Mouse (Mus musculus): ENCODE measurements around the gene Atxn2. TPM values are rescaled to one million over a fixed set of nuclear protein-coding genes. Genes with fewer than 3 reads are reported as not detected.
A peak's percentile ranks its signal among the peaks of the same experiment; 100 is the strongest.

The Atxn2 gene
- total RNA-seq, 2 experiments from 2014 or later, result 256 TPM

DNA sequence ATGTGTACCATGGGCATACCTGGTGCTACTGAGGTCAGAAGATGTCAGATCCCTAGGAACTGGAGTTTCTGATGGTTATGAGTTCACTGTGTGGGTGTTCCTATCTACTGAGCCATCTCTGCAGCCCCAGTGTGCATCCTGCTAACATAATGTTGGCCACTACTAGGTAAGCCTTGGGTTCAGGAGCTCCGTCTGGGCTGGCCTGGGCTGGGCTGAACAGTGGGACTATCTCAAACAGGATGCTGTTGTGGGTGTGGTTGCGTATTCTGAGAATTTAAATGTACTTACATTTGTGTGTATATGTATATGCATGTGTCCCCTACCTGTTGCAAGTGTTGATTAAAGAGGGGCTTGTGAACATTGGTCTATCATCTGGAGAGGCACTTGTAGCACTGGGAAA, 38.5 kb downstream of the Atxn2 start:
- intact Hi-C loops (cut with DNase I), result no loop called here

DNA sequence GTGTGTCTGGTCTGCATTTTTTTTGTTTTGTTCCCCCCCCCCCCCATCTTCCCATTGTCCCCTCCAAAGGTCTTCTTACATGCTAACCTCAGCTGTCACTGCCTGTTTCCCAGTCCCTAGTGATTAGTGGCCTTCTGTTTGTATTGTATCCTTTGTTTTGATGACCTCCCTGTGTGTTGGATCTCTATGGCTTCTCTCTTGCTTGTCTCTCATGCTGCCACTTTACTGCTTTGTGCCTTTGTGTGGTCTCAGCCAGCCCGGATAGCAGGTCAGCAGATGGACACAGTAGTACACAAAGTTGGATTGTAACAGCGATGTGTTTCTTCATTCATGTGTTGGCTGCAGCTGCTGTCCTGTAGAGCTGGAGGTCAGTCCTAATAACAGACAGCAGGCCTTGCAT, 46.8 kb downstream of the Atxn2 start:
- intact Hi-C loops (cut with DNase I), result no loop called here
- peak in 1 of 2 experiments; percentile 19 for DNase-seq (ENCODE audit: low spot score in 2 of 2)

More for the DNA sequence above, 38.5 kb downstream of the Atxn2 start:
- no peak for DNase-seq (ENCODE audit: low spot score in 2 of 2)

DNA sequence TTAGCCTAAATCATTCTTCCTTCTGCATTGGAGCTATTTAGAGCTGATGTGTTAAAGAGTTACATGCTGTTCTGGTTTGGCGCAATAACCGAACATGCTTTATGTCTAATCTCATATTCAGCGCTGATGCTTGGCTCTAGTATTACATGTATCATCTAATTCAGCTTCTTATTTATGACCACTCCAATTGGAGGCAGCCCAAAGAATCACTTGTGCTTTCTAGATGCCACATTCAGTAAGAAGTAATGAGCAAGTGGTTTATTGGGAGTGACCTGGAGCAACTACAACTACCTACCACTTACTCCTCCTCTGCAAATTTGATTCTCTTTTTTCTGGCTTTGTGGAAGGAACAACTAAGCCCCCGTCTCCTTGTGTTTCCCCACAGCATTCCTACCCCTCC, 47.2 kb downstream of the Atxn2 start:
- intact Hi-C loops (cut with DNase I), result no loop called here
- DNase-seq (ENCODE audit: low spot score in 2 of 2), result no peak

DNA sequence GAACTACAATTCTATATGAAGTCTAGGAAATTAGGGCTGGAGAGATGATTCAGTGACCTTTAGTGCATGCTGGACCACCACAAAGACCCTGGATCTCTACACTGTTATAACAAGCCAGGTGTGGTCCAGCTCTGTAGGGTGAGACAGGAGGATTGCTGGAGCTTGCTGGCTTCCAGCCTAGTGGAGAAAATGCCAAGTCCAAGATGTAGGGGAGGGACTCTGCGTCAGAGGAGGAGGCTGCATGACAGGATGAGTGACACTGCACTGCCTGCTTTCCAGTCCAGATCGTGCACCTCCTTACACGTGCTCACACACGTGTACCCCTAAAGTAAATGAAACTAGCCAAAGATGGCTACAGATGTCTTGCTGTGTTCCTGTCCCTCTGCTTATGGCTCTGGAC, 48.8 kb downstream of the Atxn2 start:
- intact Hi-C loops (cut with DNase I), result no loop called here
- no peak for DNase-seq (ENCODE audit: low spot score in 2 of 2)

DNA sequence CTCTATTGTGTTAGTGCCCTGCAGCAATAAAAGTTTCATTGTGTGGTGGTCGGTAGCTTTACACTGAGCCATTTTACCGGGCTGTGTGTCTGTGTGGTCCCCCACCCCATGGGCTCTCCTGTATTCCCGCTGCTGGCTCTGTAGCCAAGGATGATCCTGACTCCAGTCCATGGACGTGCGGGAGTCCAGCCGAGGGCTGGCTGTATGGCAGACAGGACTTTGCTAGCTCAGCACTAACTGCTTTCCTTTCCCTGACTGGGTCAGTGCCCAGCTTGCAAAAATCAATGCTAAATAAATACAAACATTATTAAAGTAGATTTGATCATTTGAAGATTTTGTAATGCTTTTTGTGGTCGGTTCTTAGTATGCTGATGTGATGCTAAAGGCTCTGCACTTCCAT, 50.3 kb downstream of the Atxn2 start:
- intact Hi-C loops (cut with DNase I), result no loop called here
- DNase-seq (ENCODE audit: low spot score in 2 of 2), result no peak

DNA sequence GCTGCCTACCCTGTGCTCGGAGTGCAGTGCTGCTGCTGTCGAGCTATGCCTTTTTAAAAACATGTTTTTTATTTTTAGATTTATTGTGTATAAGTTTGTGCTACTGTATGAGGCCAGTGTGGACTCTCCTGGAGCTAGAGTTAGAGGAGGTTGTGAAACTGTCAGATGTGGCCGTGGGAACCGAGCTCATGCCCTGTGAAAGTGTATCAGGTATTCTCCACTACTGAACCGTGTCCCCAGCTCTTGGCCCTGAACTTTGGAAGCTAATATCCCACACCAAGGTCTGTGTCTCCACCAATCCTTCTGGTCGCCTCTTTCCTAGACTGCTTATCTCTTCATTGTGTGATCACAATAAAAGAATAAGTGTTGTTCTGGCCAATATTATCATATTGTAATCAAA, 51.8 kb downstream of the Atxn2 start:
- DNase-seq (ENCODE audit: low spot score in 2 of 2), result no peak
- intact Hi-C loops (cut with DNase I), result no loop called here

DNA sequence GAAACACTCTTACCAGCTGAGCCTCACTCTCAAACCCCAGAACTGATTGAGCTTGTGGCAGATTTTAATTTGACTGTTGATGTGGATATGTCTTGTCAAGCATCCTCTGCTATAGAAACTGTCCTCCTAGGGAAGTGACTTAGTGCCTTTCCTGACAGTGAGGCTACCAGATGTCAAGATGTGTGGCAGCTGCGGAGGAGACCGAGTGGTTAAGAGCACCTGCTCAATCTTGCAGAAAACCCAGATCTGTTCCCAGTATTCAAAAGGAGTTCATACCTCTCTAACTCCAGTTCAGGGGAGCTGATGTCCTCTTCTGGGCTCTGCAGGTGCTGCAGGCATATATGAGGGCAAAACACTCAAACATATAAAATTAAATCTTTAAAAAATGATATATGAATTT, 53.9 kb downstream of the Atxn2 start:
- no peak for DNase-seq (ENCODE audit: low spot score in 2 of 2)
- intact Hi-C loops (cut with DNase I), result no loop called here

DNA sequence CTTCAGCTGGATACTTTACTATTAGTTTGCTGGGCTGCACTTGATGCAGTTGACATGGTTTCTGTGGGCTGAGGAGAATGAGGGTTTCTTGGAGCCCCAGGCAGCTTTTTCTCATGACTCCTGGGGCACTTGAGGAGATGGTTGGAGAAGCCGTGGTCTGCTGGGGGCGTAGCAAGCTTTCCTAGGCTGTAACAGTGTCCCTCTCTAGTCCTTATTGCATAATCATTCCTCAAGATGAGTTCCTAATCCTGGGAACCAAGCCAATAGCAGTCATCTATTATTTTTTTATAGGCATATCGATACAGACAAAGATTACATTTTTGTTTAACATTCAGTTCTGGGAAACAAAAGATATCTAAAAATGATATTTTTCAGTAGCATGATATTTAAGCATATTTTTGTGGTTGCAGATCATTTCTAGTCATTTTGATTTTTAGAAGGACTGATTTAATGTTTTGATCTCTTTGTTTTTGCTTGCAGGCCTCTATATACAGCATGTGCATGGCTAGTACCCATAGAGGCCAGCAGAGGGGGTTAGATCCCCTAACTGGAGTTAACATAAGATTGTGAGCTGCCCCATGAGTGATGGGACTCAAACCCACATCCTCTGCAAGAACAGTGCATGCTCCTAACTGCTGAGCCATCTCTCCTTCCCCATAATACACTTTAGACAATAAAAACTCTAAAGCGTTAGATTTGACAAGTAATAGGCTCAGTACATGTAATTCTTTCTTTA, 55.1 kb downstream of the Atxn2 start:
- peak in 1 of 2 experiments; percentile 17 for DNase-seq (ENCODE audit: low spot score in 2 of 2)
- intact Hi-C loops (cut with DNase I), result no loop called here

DNA sequence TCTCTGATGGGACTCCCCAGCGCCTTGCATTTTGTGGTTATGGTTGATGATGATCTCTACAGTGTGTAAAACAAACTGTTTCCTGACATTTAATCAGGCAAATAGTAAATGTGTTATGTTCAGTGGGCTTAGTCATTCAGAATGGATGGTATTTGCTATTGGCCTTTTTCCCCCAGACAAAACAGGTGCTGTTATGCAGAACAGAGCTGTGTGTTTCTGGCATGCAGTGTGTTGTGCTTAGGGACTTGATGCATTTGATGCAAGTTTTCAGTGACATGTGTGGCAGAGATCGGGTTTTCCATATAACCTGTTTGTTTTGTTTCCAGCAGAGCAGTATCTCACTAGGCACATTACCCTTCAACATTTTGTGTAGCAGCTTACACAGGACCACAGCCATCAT, 56.4 kb downstream of the Atxn2 start:
- DNase-seq (ENCODE audit: low spot score in 2 of 2), result no peak
- intact Hi-C loops (cut with DNase I), result no loop called here

DNA sequence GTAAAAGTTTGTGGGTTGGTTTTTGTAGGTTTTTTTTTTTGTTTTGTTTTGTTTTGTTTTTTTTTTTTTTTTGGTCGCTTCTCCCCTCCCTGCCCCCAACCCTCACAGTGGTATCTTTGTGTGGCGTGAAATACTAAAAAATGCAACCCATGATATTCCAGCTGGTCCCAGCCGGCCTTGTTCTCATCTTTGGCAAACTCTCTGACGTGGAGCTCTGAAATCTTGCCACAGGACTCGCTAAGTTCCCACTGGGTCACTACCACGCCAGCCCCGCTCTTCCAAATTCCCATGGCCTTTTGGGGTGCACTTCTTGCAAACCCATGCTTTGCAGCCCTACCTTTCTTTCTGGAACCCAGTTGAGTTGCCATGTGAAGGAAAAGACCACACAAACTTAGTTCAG, 58.7 kb downstream of the Atxn2 start:
- intact Hi-C loops (cut with DNase I), result no loop called here
- no peak for DNase-seq (ENCODE audit: low spot score in 2 of 2)

DNA sequence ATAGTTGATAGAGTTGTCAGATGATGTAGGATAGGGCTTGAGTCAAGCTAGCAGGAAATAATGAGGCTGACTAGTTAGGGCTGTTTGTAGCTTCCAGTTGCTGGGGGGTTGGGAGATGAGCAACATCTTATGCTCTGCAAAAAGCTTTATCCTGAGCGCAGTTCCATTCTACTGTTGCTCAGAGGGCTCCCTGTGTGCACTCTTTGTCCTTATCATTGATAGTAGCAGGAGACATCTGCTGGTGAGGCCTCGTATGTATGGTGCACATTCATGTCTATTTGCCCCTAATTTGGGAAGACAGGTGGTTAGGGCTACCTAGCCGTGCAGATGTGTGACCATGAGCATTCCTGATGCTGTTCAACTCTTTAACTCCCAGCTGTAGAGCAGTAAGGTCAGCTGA, 60.5 kb downstream of the Atxn2 start:
- intact Hi-C loops (cut with DNase I), result no loop called here

DNA sequence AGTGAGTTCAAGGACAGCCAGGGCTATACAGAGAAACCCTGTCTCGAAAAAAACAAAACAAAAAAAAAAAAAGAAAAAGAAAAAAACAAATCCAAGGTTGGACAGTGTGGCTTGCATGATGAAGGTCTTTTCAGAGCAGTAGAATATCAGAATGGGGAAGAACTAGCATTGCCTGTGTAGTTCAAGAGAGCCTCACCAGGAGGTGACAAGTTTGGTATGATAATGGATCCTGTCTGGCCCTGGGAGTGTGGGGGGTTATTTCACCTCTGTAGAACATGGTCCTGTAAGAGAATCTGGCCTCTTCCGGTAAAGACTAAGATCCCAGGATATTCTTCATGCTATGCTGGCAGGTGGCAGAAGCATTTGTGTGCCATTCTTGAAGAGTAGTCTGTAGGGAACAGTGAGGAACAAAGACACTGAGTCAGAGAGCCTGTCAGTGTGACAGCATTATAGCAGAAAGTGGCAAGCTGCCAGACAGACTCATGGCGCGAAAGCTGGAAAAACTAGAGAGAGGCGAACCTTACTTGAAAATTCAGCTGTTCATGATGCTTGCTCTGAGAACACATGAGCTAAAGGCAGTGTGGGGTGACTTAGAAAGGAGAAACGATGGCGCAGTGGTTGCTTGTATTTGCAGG, 67.5 kb downstream of the Atxn2 start:
- intact Hi-C loops (cut with DNase I), result no loop called here

More for the DNA sequence above, 60.5 kb downstream of the Atxn2 start:
- no peak for DNase-seq (ENCODE audit: low spot score in 2 of 2)

DNA sequence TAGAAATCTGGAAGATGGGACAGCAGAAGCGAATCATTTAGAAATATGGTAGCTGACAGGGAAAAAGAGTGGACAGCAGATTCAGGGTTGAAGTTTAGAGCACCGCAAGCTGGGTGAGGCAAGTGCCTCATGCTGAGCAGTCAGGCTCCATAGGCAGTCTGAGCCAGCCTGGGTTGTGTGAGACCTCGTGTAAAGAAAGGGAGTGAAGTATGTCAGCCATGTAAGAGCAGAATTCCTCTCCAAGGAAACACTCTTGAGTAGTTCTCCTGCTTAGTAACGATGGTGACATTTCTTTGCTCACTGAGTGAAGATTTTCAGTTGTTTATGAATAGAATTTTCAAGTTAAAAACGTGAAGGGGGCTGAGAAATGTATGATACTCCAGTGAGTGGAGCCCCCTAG, 69.0 kb downstream of the Atxn2 start:
- intact Hi-C loops (cut with DNase I), result no loop called here
- no peak for DNase-seq (ENCODE audit: low spot score in 2 of 2)

More for the DNA sequence above, 67.5 kb downstream of the Atxn2 start:
- peak; percentile 70 to 79 for DNase-seq (ENCODE audit: low spot score in 2 of 2)

DNA sequence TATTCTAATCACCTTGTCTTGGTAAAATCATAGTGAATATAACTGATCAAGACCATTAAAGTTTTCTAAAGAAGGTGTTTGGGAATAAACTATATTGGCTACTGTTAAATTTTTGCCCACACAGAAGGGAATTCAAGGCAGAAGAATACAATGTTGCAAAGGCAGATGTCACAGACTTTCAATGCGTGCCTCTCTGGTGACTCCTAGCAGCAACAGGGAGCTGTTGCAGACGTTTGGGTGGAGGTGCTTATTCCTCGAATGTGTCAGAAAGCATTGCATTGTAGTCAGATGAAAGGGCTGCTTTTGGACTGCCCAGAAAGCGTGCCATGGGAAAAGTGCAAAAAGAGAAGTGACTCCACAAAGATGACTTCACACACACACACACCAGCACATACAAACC, 71.3 kb downstream of the Atxn2 start:
- intact Hi-C loops (cut with DNase I), result no loop called here

DNA sequence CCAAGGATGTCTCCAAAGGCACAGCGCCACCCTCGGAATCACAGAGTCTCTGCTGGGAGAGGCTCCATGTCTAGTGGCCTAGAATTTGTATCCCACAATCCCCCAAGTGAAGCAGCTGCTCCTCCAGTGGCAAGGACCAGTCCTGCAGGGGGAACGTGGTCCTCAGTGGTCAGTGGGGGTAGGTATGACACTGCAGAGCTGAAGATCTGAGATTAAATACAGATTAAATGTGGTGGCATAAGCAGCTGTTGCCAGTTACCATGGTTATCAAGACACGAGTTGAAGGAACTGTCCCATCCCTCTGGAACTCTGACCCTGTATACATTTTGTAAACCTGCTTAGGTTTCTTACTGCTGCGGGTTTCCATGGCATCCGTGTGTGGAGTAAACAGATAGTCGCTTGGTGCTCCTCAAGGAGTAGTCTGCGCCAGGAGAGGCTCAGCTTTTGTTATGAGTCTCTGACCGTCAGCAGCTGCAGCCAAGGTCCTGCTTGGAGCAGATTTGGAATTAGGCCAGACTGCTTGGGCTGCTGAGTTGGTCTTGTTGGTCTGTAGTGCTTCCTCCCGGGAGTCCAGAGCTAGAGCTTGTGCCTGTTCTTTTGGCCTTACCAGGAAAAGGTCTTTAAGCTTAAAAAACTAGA, 72.8 kb downstream of the Atxn2 start:
- intact Hi-C loops (cut with DNase I), result no loop called here
- no peak for DNase-seq (ENCODE audit: low spot score in 2 of 2)

More for the DNA sequence above, 71.3 kb downstream of the Atxn2 start:
- DNase-seq (ENCODE audit: low spot score in 2 of 2), result no peak

DNA sequence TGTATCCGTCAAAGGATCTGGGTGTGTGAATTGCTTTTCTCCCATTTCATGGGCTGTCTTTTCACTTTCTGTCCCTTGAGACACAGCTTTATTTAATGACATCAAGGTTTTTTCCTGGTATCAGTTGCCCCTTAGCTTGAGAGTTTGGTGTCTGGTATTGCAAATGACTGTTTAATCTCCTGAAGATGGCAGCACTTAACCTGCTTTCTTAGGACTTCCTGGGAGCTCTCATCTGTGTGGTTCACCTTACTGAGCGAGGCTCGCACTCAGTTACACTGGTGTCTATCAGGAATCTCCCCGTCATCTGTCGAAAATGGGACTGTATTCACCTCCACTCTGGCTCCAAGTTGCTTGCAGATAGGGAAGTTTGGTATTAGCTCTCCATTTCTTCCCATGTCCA, 79.9 kb downstream of the Atxn2 start:
- intact Hi-C loops (cut with DNase I), result no loop called here
- no peak for DNase-seq (ENCODE audit: low spot score in 2 of 2)

DNA sequence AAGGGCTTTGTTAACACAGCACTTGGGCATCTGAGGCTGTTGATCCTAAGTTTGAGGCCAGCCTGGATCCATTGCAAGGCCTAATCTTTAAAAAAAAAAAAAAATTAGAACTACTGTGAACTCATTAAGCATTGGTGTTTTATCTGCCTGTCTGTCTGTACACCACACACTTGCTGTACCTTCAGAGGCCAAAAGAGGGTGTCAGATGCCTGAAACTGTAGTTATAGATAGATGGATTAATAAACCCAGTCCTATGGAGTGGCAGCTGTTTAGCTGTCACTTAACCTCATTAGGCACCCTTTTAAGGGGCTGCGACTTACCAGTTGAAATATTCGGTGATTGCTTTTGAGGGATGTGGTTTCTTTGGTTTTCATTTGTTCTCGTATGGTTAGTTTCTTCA, 84.7 kb downstream of the Atxn2 start:
- DNase-seq (ENCODE audit: low spot score in 2 of 2), result no peak
- intact Hi-C loops (cut with DNase I), result no loop called here

DNA sequence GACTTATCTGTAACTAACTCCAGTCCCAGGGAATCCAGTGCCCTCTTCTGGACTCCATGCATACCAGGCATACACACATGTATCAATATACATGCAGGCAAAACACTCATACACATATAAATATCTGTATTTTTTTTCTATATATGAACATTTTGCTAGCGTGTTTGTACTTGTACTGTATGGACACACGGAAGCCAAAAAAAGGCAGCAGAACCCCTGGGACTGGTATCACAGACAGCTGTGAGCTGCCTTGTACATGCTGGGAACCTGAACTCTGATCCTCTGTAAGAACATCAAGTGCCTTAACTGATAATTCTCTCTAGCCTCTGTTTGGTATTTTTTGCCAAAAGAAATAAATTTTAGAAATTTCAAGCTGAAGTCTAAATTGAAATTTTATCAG, 87.3 kb downstream of the Atxn2 start:
- DNase-seq (ENCODE audit: low spot score in 2 of 2), result no peak
- intact Hi-C loops (cut with DNase I), result no loop called here

DNA sequence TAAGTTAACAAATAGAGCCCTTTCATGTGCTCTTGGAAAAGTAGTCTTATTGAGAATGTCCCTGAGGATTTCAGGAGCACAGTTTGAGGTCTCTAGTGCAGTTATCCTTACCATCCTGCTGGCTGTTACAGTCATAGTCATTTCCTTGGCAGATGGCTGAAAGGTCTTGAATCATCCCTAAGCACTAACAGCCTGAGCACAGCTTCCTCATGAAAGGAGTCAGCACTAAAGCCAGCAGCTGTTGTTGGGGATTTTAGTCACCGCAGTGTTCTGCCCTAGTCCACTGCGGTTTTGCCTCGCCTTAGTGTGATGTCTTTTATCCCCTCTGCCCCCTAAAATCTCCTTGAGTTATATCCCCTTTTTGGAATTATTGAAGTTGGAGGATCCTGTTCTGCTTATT, 96.0 kb downstream of the Atxn2 start:
- no peak for DNase-seq (ENCODE audit: low spot score in 2 of 2)
- intact Hi-C loops (cut with DNase I), result no loop called here

DNA sequence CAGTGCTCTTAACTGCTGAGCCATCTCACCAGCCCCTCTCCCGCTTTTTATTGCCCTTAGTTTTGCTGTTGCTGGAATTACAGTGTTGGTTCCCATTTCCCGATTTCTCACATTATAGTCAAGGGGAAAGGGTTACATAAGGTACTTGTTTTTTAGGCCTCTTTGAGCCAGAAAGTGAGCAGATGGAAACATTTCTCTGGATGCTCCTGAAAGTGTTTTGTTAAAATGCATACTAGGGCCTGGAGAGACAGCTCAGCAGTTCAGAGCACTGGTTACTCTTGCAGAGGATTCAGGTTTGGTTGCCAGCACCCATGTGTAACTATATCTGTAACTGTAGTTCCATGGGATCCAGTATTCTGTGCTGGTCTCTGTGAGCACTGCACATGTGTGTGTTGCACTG, 97.1 kb downstream of the Atxn2 start:
- no peak for DNase-seq (ENCODE audit: low spot score in 2 of 2)
- intact Hi-C loops (cut with DNase I), result no loop called here

All from left cerebral cortex, postnatal 14 days (tissue).